Mouse (Mus musculus): ENCODE data around the gene Klk7. TPM values are rescaled to one million over a fixed set of nuclear protein-coding genes. Genes with fewer than 3 reads are reported as not detected.

Gene Klk7
- polyA plus RNA-seq (2014; fragmentation: Nextera tagmentation; extraction: Ambion mirVana) = 0.13 TPM in 1 of 2 replicates, not detected in the other

DNA sequence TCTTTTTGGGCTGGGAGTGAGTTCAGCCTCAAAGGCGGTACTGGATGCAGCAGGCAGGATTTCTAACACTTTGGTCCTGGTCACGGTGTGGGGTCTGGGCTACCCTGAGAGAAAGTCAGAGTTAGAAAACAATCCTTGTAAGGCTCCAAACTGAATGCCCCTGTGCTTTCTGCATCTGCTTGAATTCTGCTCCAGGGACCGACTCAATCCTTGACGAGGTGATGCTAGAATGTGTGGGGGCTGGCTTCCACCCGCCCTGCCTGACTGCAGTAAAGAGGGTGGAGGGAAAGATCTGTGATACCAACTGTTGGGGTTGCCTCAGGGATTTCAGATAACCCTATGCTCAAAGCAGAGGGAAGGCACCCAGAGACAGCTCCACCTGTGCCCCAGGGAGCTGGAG lies at the start of gene Klk7:
Klk7 (plus strand) TSS at position 301 of the 400 bp plus-strand sequence.
- Histone ChIP-seq H3K27me3 (ENCODE audit: control insufficient read depth, insufficient read depth, low read length) (no peaks in the 10 kb centered on the region), H3K9me3 (ENCODE audit: control insufficient read depth, low read length) (no peaks in the 10 kb centered on the region), H3K36me3 (ENCODE audit: control insufficient read depth, insufficient read depth, low read length) (no peaks in the 10 kb centered on the region), H3K4me2 (replicated peaks; ENCODE audit: low read depth, low read length) (no peak within 1 kb of the TSS), H3K9ac (ENCODE audit: low read depth, low read length) (no peak within 1 kb of the TSS), H3K4me1 (ENCODE audit: control insufficient read depth, insufficient read depth, low read length) (no peaks in the 10 kb centered on the region), H3K4me3 (ENCODE audit: low read length) (no peak within 1 kb of the TSS), H3K27ac (ENCODE audit: low read depth, low read length) (no peak within 1 kb of the TSS)
- WGBS = 43% methylated on average over 5 of the region's 5 CpGs
- no peak for ATAC-seq (ENCODE audit: low FRiP score, low TSS enrichment)

DNA sequence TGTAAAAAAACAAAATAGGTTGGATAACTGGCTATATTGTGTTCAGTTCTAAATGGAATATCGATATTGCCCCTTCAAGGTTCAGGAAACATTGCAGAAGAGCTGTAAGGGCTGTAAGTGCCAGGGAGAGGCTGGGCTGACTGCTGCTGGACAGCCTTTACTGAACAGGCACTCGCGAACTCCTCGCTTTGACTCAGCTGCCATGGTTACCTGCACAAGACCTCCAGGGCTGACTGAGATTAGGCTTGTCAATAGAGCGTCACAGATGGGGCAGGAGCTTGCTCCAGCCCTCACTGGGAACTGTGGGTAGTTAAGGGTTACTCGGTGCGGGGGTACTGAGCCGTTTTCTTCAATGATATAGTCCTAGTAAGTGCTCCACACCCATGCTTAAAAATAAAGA lies 44.6 kb upstream of the Klk7 start:
- 50% methylated on average over 8 of the region's 8 CpGs for WGBS
- H3K4me2 ChIP-seq (replicated peaks; ENCODE audit: low read depth, low read length) = no peak overlapping the region
- no peak for ATAC-seq (ENCODE audit: low FRiP score, low TSS enrichment)

DNA sequence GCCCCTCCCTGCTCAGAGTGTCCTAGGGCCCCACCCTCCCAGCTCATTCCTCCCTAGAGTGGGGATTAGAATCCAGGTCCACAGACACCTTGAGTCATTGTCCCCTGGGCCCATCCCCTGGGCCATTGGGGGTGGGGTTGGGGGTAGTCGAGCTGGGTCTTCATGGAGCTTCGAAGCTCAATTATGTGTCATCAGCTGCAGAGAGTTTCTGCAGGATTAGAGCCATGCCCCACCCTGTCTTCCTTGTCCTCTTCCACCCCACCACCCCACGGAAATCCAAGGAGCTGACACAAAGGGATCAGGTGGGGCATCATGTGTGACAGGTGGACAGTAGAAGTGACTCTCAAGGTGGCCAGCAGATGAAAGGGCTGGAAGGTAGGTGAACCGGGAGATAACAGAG lies 42.5 kb upstream of the Klk7 start, which contains the start of gene Klk12:
Klk12 (plus strand) TSS at position 301 of the 400 bp plus-strand sequence.
- H3K4me3 ChIP-seq (ENCODE audit: low read length) = no peak within 1 kb of the TSS
- ATAC-seq (ENCODE audit: low FRiP score, low TSS enrichment) = no peak
- no peaks in the 10 kb centered on the region for H3K9me3 ChIP-seq (ENCODE audit: control insufficient read depth, low read length)
- WGBS = 81% methylated on average over 4 of the region's 4 CpGs
- H3K9ac ChIP-seq (ENCODE audit: low read depth, low read length) = no peak within 1 kb of the TSS
- H3K36me3 ChIP-seq (ENCODE audit: control insufficient read depth, insufficient read depth, low read length) = no peaks in the 10 kb centered on the region
- no peaks in the 10 kb centered on the region for H3K4me1 ChIP-seq (ENCODE audit: control insufficient read depth, insufficient read depth, low read length)
- no peak within 1 kb of the TSS for H3K27ac ChIP-seq (ENCODE audit: low read depth, low read length)
- no peaks in the 10 kb centered on the region for H3K27me3 ChIP-seq (ENCODE audit: control insufficient read depth, insufficient read depth, low read length)
- H3K4me2 ChIP-seq (replicated peaks; ENCODE audit: low read depth, low read length) = no peak within 1 kb of the TSS

More for the DNA sequence above, 44.6 kb upstream of the Klk7 start:
- Histone ChIP-seq H3K36me3 (ENCODE audit: control insufficient read depth, insufficient read depth, low read length) (no peaks in the 10 kb centered on the region), H3K4me3 (ENCODE audit: low read length) (no peak overlapping the region), H3K9ac (ENCODE audit: low read depth, low read length) (no peak overlapping the region), H3K27me3 (ENCODE audit: control insufficient read depth, insufficient read depth, low read length) (no peaks in the 10 kb centered on the region), H3K9me3 (ENCODE audit: control insufficient read depth, low read length) (no peaks in the 10 kb centered on the region), H3K27ac (ENCODE audit: low read depth, low read length) (no peak overlapping the region), H3K4me1 (ENCODE audit: control insufficient read depth, insufficient read depth, low read length) (no peaks in the 10 kb centered on the region)

DNA sequence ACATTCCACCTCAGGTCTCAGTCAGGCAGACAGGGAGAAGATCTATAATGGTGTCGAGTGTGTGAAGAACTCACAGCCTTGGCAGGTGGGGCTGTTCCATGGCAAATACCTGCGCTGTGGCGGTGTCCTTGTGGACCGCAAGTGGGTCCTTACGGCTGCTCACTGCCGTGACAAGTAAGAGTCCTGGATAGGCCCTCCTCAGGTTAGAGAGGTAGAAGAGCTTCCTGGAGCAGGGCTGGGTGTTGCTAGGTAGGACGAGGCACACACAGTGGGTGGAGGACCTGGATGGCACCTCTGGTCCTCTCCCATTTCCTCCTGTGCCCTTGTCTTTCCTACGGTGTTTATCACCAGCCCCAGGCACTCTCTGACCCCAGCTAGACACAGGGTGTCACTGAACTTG lies 41.5 kb upstream of the Klk7 start:
- Histone ChIP-seq H3K27me3 (ENCODE audit: control insufficient read depth, insufficient read depth, low read length) (no peaks in the 10 kb centered on the region), H3K9ac (ENCODE audit: low read depth, low read length) (no peak overlapping the region), H3K9me3 (ENCODE audit: control insufficient read depth, low read length) (no peaks in the 10 kb centered on the region), H3K4me1 (ENCODE audit: control insufficient read depth, insufficient read depth, low read length) (no peaks in the 10 kb centered on the region), H3K4me3 (ENCODE audit: low read length) (no peak overlapping the region), H3K27ac (ENCODE audit: low read depth, low read length) (no peak overlapping the region), H3K36me3 (ENCODE audit: control insufficient read depth, insufficient read depth, low read length) (no peaks in the 10 kb centered on the region), H3K4me2 (replicated peaks; ENCODE audit: low read depth, low read length) (no peak overlapping the region)
- ATAC-seq (ENCODE audit: low FRiP score, low TSS enrichment) = no peak
- 87% methylated on average over 8 of the region's 8 CpGs for WGBS

DNA sequence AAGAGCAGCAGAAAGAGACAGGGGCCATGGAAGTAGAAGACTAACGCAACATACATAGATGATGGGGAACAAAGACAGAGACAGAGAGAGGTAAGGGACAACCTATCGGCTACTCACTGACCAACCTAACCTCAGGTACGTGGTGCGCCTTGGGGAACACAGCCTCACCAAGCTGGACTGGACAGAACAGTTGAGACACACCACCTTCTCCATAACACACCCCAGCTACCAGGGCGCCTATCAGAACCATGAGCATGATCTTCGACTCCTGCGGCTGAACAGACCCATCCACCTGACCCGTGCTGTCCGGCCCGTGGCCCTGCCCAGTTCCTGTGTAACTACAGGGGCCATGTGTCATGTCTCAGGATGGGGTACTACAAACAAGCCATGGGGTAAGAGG lies 40.4 kb upstream of the Klk7 start:
- WGBS = 94% methylated on average over 10 of the region's 10 CpGs

DNA sequence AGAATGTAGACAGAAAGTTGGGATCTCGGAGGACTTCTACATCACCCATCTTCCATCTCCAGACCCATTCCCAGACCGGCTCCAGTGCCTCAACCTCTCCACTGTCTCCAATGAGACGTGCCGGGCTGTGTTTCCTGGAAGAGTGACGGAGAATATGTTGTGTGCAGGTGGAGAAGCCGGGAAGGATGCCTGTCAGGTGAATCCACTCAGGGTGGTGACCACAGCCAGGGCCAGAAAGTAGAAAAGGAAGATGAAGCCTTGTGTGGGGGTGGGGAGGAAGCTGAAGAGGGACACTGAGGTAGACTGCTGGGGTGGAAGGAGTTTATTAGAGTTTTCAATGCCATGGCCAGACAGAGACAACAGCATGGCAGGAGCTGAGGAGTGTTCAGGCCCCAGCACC lies 39.2 kb upstream of the Klk7 start:
- Histone ChIP-seq H3K4me2 (replicated peaks; ENCODE audit: low read depth, low read length) (no peak overlapping the region), H3K9ac (ENCODE audit: low read depth, low read length) (no peak overlapping the region)
- 94% methylated on average over 6 of the region's 6 CpGs for WGBS

More for the DNA sequence above, 40.4 kb upstream of the Klk7 start:
- Histone ChIP-seq H3K9ac (ENCODE audit: low read depth, low read length) (no peak overlapping the region), H3K27ac (ENCODE audit: low read depth, low read length) (no peak overlapping the region), H3K36me3 (ENCODE audit: control insufficient read depth, insufficient read depth, low read length) (no peaks in the 10 kb centered on the region), H3K4me3 (ENCODE audit: low read length) (no peak overlapping the region), H3K4me2 (replicated peaks; ENCODE audit: low read depth, low read length) (no peak overlapping the region), H3K9me3 (ENCODE audit: control insufficient read depth, low read length) (no peaks in the 10 kb centered on the region), H3K27me3 (ENCODE audit: control insufficient read depth, insufficient read depth, low read length) (no peaks in the 10 kb centered on the region), H3K4me1 (ENCODE audit: control insufficient read depth, insufficient read depth, low read length) (no peaks in the 10 kb centered on the region)
- ATAC-seq (ENCODE audit: low FRiP score, low TSS enrichment) = no peak

DNA sequence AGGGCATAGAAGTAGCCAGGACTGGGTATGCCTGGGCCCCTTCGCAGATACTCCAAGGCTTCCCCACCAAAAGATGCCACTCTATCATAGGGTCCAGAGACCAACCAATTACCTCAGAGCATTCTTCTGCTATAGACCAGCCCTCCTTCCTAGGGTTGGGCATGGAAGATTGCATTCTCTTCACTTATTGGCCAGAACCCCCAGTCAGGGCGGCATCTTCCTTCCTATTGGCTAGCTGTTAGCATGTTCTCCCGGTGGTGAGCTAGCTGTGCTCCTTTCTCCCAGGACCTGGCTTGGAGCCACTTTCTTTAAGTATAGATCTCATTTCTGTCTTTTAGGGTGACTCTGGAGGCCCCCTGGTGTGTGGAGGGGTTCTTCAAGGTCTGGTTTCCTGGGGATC lies 38.2 kb upstream of the Klk7 start:
- Histone ChIP-seq H3K9ac (ENCODE audit: low read depth, low read length) (no peak overlapping the region), H3K9me3 (ENCODE audit: control insufficient read depth, low read length) (no peaks in the 10 kb centered on the region), H3K4me3 (ENCODE audit: low read length) (no peak overlapping the region), H3K4me2 (replicated peaks; ENCODE audit: low read depth, low read length) (no peak overlapping the region), H3K27me3 (ENCODE audit: control insufficient read depth, insufficient read depth, low read length) (no peaks in the 10 kb centered on the region), H3K4me1 (ENCODE audit: control insufficient read depth, insufficient read depth, low read length) (no peaks in the 10 kb centered on the region), H3K36me3 (ENCODE audit: control insufficient read depth, insufficient read depth, low read length) (no peaks in the 10 kb centered on the region), H3K27ac (ENCODE audit: low read depth, low read length) (no peak overlapping the region)
- no peak for ATAC-seq (ENCODE audit: low FRiP score, low TSS enrichment)
- 78% methylated on average over 3 of the region's 3 CpGs for WGBS

More for the DNA sequence above, 39.2 kb upstream of the Klk7 start:
- H3K4me3 ChIP-seq (ENCODE audit: low read length) = no peak overlapping the region
- ATAC-seq (ENCODE audit: low FRiP score, low TSS enrichment) = no peak
- no peaks in the 10 kb centered on the region for H3K36me3 ChIP-seq (ENCODE audit: control insufficient read depth, insufficient read depth, low read length)
- H3K27ac ChIP-seq (ENCODE audit: low read depth, low read length) = no peak overlapping the region
- H3K27me3 ChIP-seq (ENCODE audit: control insufficient read depth, insufficient read depth, low read length) = no peaks in the 10 kb centered on the region
- no peaks in the 10 kb centered on the region for H3K9me3 ChIP-seq (ENCODE audit: control insufficient read depth, low read length)
- H3K4me1 ChIP-seq (ENCODE audit: control insufficient read depth, insufficient read depth, low read length) = no peaks in the 10 kb centered on the region

DNA sequence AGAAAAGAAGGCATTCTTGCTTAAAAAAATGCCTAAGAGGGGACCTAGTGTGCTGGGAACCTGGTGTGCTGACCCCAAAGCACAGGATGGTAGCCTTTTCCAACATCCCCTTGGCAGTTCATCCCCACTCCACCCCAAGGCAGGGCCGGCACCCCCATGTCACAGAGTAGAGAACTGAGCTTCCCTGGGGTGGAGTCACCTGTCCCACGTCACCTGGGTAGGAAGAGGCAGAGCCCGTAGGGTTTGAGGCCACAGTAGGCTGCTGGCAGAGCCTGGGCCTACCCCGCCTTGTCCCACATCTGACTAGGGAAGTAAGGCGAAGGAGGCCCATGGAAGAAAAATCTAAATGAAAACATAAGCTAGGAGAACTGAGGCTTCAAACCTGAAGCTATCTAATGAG lies 36.7 kb upstream of the Klk7 start, which contains the start of gene Klk11:
Klk11 (plus strand) TSS at position 241 of the 400 bp plus-strand sequence.
- Histone ChIP-seq H3K9me3 (ENCODE audit: control insufficient read depth, low read length) (no peaks in the 10 kb centered on the region), H3K9ac (ENCODE audit: low read depth, low read length) (no peak within 1 kb of the TSS), H3K4me2 (replicated peaks; ENCODE audit: low read depth, low read length) (no peak within 1 kb of the TSS), H3K4me3 (ENCODE audit: low read length) (no peak within 1 kb of the TSS), H3K4me1 (ENCODE audit: control insufficient read depth, insufficient read depth, low read length) (no peaks in the 10 kb centered on the region), H3K27me3 (ENCODE audit: control insufficient read depth, insufficient read depth, low read length) (no peaks in the 10 kb centered on the region), H3K36me3 (ENCODE audit: control insufficient read depth, insufficient read depth, low read length) (no peaks in the 10 kb centered on the region), H3K27ac (ENCODE audit: low read depth, low read length) (no peak within 1 kb of the TSS)
- no peak for ATAC-seq (ENCODE audit: low FRiP score, low TSS enrichment)
- WGBS = 92% methylated on average over 5 of the region's 5 CpGs

DNA sequence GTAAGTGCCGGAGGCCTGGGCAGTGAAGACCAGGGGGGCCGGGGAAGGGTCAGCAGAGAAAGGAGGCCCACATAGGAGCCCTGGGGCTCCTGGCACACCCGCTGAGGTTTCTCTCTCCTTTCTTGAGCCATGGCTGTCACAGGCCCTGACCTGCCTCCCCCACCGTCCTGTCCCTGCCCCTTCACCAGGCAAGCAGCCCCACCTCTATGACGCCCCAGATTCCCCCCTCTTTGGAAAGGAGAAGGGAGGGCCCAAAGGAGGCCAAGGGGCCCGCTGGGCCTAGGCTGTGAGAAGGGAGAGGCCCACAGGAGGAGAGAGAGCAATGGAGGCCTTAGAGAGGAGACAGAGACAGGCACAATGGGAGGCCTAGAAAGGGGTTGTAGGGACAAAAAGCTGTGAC lies 36.3 kb upstream of the Klk7 start:
- ATAC-seq (ENCODE audit: low FRiP score, low TSS enrichment) = no peak
- no peaks in the 10 kb centered on the region for H3K27me3 ChIP-seq (ENCODE audit: control insufficient read depth, insufficient read depth, low read length)
- no peaks in the 10 kb centered on the region for H3K4me1 ChIP-seq (ENCODE audit: control insufficient read depth, insufficient read depth, low read length)

More for the DNA sequence above, 36.3 kb upstream of the Klk7 start:
- Histone ChIP-seq H3K4me2 (replicated peaks; ENCODE audit: low read depth, low read length) (no peak overlapping the region), H3K4me3 (ENCODE audit: low read length) (no peak overlapping the region), H3K9ac (ENCODE audit: low read depth, low read length) (no peak overlapping the region), H3K27ac (ENCODE audit: low read depth, low read length) (no peak overlapping the region), H3K36me3 (ENCODE audit: control insufficient read depth, insufficient read depth, low read length) (no peaks in the 10 kb centered on the region), H3K9me3 (ENCODE audit: control insufficient read depth, low read length) (no peaks in the 10 kb centered on the region)
- 66% methylated on average over 6 of the region's 6 CpGs for WGBS

Data from kidney, embryonic 14.5 days (tissue).